Mouse (Mus musculus): ENCODE results near the gene 1110012L19Rik.
"Not testable (repeated sequence)": the region's sequence is repeated elsewhere in the genome, so short reads cannot be mapped to it uniquely, and the experiment has no call there.

- not testable (repeated sequence) for TF ChIP-seq CTCF, EP300 (IDR thresholded peaks at IDR 0.05; ENCODE audit: low read depth)
Observed at GRCm38 (mm10) chrX:70392636-70393035, 7.0 kb downstream of the 1110012L19Rik start.

All from liver, embryonic 14.5 days (tissue).